Mouse (Mus musculus) hindbrain, embryonic 11.5 days (tissue): ENCODE results near the gene Timp2. TPM values are rescaled to one million over a fixed set of nuclear protein-coding genes. Genes with fewer than 3 reads are reported as not detected.

Experiments used
- ATAC-seq: fragments of 200-750 bp; cut with Nextera tagmentation; 2 replicates; pipeline ENCODE4 v1.8.0; 2017; ENCODE audit warnings: mild to moderate bottlenecking, moderate TSS enrichment, moderate library complexity; ENCODE audit not compliant: low FRiP score
- DNase-seq: peaks from one replicate; pipeline ENCODE4 v3.0.0-alpha.2; 2015; ENCODE audit warnings: low spot score
- H3K27ac ChIP-seq: fragments of 300-500 bp; sonication (generic); 2 replicates; pipeline ENCODE4 v1.5.1; 2014; ENCODE audit warnings: mild to moderate bottlenecking, low read depth, low read length
- H3K27me3 ChIP-seq: fragments of 300-500 bp; sonication (generic); 2 replicates; pipeline ENCODE4 v1.6.1; 2014; ENCODE audit warnings: mild to moderate bottlenecking, low read length, moderate library complexity, mixed read lengths; ENCODE audit not compliant: control insufficient read depth, insufficient read depth
- H3K36me3 ChIP-seq: fragments of 300-500 bp; sonication (generic); 2 replicates; pipeline ENCODE4 v1.6.1; 2014; ENCODE audit warnings: mild to moderate bottlenecking, low read length, moderate library complexity, mixed read lengths; ENCODE audit not compliant: control insufficient read depth, insufficient read depth
- H3K4me1 ChIP-seq: fragments of 300-500 bp; sonication (generic); replicated peaks from 2 replicates; pipeline ENCODE4 v1.6.1; 2014; ENCODE audit warnings: low read length, mixed read lengths; ENCODE audit not compliant: control insufficient read depth, insufficient read depth
- H3K4me2 ChIP-seq: fragments of 300-500 bp; sonication (generic); replicated peaks from 2 replicates; pipeline ENCODE4 v1.6.1; 2014; ENCODE audit warnings: mild to moderate bottlenecking, low read depth, low read length
- H3K4me3 ChIP-seq: fragments of 300-500 bp; sonication (generic); 2 replicates; pipeline ENCODE4 v1.5.1; 2014; ENCODE audit warnings: low read depth, low read length
- H3K9ac ChIP-seq: fragments of 300-500 bp; sonication (generic); 2 replicates; pipeline ENCODE4 v1.6.1; 2014; ENCODE audit warnings: low read depth, low read length
- H3K9me3 ChIP-seq: fragments of 300-500 bp; sonication (generic); 2 replicates; pipeline ENCODE4 v1.6.1; 2016; ENCODE audit warnings: low read length; ENCODE audit not compliant: control insufficient read depth
- WGBS: fragments of 180-500 bp; shearing (Covaris S2); extraction: QIAGEN DNeasy Blood & Tissue Kit; methylation state at CpG from one replicate; pipeline ENCODE4 v1.1.7; 2014; 5-methylcytosine and 5-hydroxymethylcytosine counted together
- polyA plus RNA-seq: library from polyadenylated mRNA; unstranded; fragments of >200 nt; fragmentation: Nextera tagmentation; extraction: Ambion mirVana; gene quantifications from 2 replicates; pipeline ENCODE4 v1.2.1, GENCODE M21; 2014

Timp2 gene
- polyA plus RNA-seq, 1 experiment from 2014 or later = 39.5 TPM

GRCm38 (mm10) chr11:118375006-118375405 lies 19.5 kb upstream of the Timp2 start:
- Histone ChIP-seq H3K9ac (no peak overlapping the region), H3K4me3 (no peak overlapping the region), H3K36me3 (no peaks in the 10 kb centered on the region), H3K4me1 (no peaks in the 10 kb centered on the region), H3K4me2 (no peak overlapping the region), H3K9me3 (no peaks in the 10 kb centered on the region), H3K27ac (no peak overlapping the region), H3K27me3 (no peaks in the 10 kb centered on the region)
- ATAC-seq (no peak), DNase-seq (no peak)

- Histone ChIP-seq H3K27ac (no peak overlapping the region), H3K4me1 (no peaks in the 10 kb centered on the region), H3K4me3 (no peak overlapping the region), H3K27me3 (no peaks in the 10 kb centered on the region), H3K4me2 (no peak overlapping the region), H3K9ac (no peak overlapping the region), H3K36me3 (no peaks in the 10 kb centered on the region), H3K9me3 (no peaks in the 10 kb centered on the region)
- ATAC-seq = no peak
- DNase-seq = no peak
- WGBS = 61% methylated on average over 5 of the region's 5 CpGs
Observed at GRCm38 (mm10) chr11:118374506-118374905, 19.0 kb upstream of the Timp2 start.

GRCm38 (mm10) chr11:118372641-118373040 lies 17.1 kb upstream of the Timp2 start:
- Histone ChIP-seq H3K27ac (no peak overlapping the region), H3K4me2 (no peak overlapping the region), H3K4me3 (no peak overlapping the region), H3K27me3 (no peaks in the 10 kb centered on the region), H3K36me3 (no peaks in the 10 kb centered on the region), H3K4me1 (no peaks in the 10 kb centered on the region), H3K9me3 (no peaks in the 10 kb centered on the region), H3K9ac (no peak overlapping the region)
- DNase-seq (no peak), ATAC-seq (no peak)
- WGBS = 56% methylated on average over 7 of the region's 7 CpGs

- DNase-seq (no peak), ATAC-seq (no peak)
- no peak overlapping the region for H3K4me3 ChIP-seq
- H3K27me3 ChIP-seq = no peaks in the 10 kb centered on the region
- H3K36me3 ChIP-seq = no peaks in the 10 kb centered on the region
- H3K27ac ChIP-seq = no peak overlapping the region
- no peaks in the 10 kb centered on the region for H3K9me3 ChIP-seq
- no peaks in the 10 kb centered on the region for H3K4me1 ChIP-seq
- WGBS = 91% methylated on average over 7 of the region's 7 CpGs
- H3K9ac ChIP-seq = no peak overlapping the region
- H3K4me2 ChIP-seq = no peak overlapping the region
Observed at GRCm38 (mm10) chr11:118371876-118372275, 16.3 kb upstream of the Timp2 start.

GRCm38 (mm10) chr11:118369657-118370056 lies 14.1 kb upstream of the Timp2 start:
- H3K27ac ChIP-seq = no peak overlapping the region
- ATAC-seq (no peak), DNase-seq (no peak)

GRCm38 (mm10) chr11:118369251-118369650 lies 13.7 kb upstream of the Timp2 start:
- no peak for ATAC-seq
- Histone ChIP-seq H3K27ac (no peak overlapping the region), H3K36me3 (no peaks in the 10 kb centered on the region), H3K4me2 (no peak overlapping the region), H3K9me3 (no peaks in the 10 kb centered on the region), H3K27me3 (no peaks in the 10 kb centered on the region), H3K9ac (no peak overlapping the region), H3K4me1 (no peaks in the 10 kb centered on the region; the same call in 1 of the 2 replicates), H3K4me3 (no peak overlapping the region)
- 86% methylated on average over 5 of the region's 5 CpGs for WGBS
- DNase-seq = no peak

More at GRCm38 (mm10) chr11:118369657-118370056, 14.1 kb upstream of the Timp2 start:
- Histone ChIP-seq H3K4me1 (no peaks in the 10 kb centered on the region; the same call in 1 of the 2 replicates), H3K27me3 (no peaks in the 10 kb centered on the region), H3K4me3 (no peak overlapping the region), H3K9me3 (no peaks in the 10 kb centered on the region), H3K9ac (no peak overlapping the region), H3K36me3 (no peaks in the 10 kb centered on the region), H3K4me2 (no peak overlapping the region)
- WGBS = 77% methylated on average over 8 of the region's 8 CpGs

GRCm38 (mm10) chr11:118368330-118368729 lies 12.8 kb upstream of the Timp2 start:
- no peaks in the 10 kb centered on the region; the same call in 1 of the 2 replicates for H3K27me3 ChIP-seq
- H3K4me1 ChIP-seq = no peaks in the 10 kb centered on the region; the same call in 1 of the 2 replicates
- no peak overlapping the region for H3K9ac ChIP-seq
- WGBS = 63% methylated on average over 3 of the region's 3 CpGs
- ATAC-seq (no peak), DNase-seq (no peak)
- no peaks in the 10 kb centered on the region for H3K36me3 ChIP-seq
- H3K27ac ChIP-seq = no peak overlapping the region
- H3K4me2 ChIP-seq = no peak overlapping the region
- H3K4me3 ChIP-seq = no peak overlapping the region
- no peaks in the 10 kb centered on the region for H3K9me3 ChIP-seq

GRCm38 (mm10) chr11:118366559-118366958 lies 11.0 kb upstream of the Timp2 start:
- ATAC-seq = no peak
- no peak for DNase-seq
- Histone ChIP-seq H3K27me3 (no peaks in the 10 kb centered on the region; the same call in 1 of the 2 replicates), H3K4me1 (no peaks in the 10 kb centered on the region; the same call in 1 of the 2 replicates), H3K4me3 (no peak overlapping the region), H3K9ac (no peak overlapping the region), H3K36me3 (no peaks in the 10 kb centered on the region), H3K4me2 (no peak overlapping the region), H3K9me3 (no peaks in the 10 kb centered on the region), H3K27ac (no peak overlapping the region)
- WGBS = 75% methylated on average over 8 of the region's 8 CpGs

- H3K27me3 ChIP-seq = no peaks in the 10 kb centered on the region; the same call in 1 of the 2 replicates
- H3K4me3 ChIP-seq = no peak overlapping the region
- WGBS = 61% methylated on average over 3 of the region's 3 CpGs
- no peak overlapping the region for H3K4me2 ChIP-seq
- no peaks in the 10 kb centered on the region for H3K36me3 ChIP-seq
- no peak overlapping the region for H3K27ac ChIP-seq
- no peak overlapping the region for H3K9ac ChIP-seq
- no peak for ATAC-seq
- H3K9me3 ChIP-seq = no peaks in the 10 kb centered on the region
- no peaks in the 10 kb centered on the region; the same call in 1 of the 2 replicates for H3K4me1 ChIP-seq
- DNase-seq = no peak
Observed at GRCm38 (mm10) chr11:118366108-118366507, 10.6 kb upstream of the Timp2 start.
